Mouse (Mus musculus) forebrain, embryonic 16.5 days (tissue): Measurements from ENCODE around the gene Tgfb2. TPM values are rescaled to one million over a fixed set of nuclear protein-coding genes. Genes with fewer than 3 reads are reported as not detected.

Source experiments
- ATAC-seq: fragments of 200-750 bp; cut with Nextera tagmentation; 2 replicates; pipeline ENCODE4 v1.8.0; 2017; ENCODE audit warnings: mild to moderate bottlenecking, moderate library complexity
- H3K27ac ChIP-seq: fragments of 300-500 bp; sonication (generic); 2 replicates; pipeline ENCODE4 v1.5.1; 2014; ENCODE audit warnings: low read length, control low read depth
- H3K27me3 ChIP-seq: fragments of 300-500 bp; sonication (generic); replicated peaks from 2 replicates; pipeline ENCODE4 v1.6.1; 2014; ENCODE audit warnings: low read length; ENCODE audit not compliant: control insufficient read depth, insufficient read depth
- H3K36me3 ChIP-seq: fragments of 300-500 bp; sonication (generic); 2 replicates; pipeline ENCODE4 v1.6.1; 2014; ENCODE audit not compliant: control insufficient read depth, insufficient read depth
- H3K4me1 ChIP-seq: fragments of 300-500 bp; sonication (generic); replicated peaks from 2 replicates; pipeline ENCODE4 v1.6.1; 2014; ENCODE audit warnings: low read length; ENCODE audit not compliant: control insufficient read depth, insufficient read depth
- H3K4me2 ChIP-seq: fragments of 300-500 bp; sonication (generic); 2 replicates; pipeline ENCODE4 v1.6.1; 2014; ENCODE audit warnings: mild to moderate bottlenecking, low read length, control low read depth
- H3K4me3 ChIP-seq: fragments of 300-500 bp; sonication (generic); replicated peaks from 2 replicates; pipeline ENCODE4 v1.5.1; 2014; ENCODE audit warnings: mild to moderate bottlenecking, low read length, control low read depth
- H3K9ac ChIP-seq: fragments of 300-500 bp; sonication (generic); replicated peaks from 2 replicates; pipeline ENCODE4 v1.6.1; 2014; ENCODE audit warnings: low read depth, low read length, control low read depth
- H3K9me3 ChIP-seq: fragments of 300-500 bp; sonication (generic); 2 replicates; pipeline ENCODE4 v1.6.1; 2016; ENCODE audit warnings: low read length; ENCODE audit not compliant: control insufficient read depth
- WGBS: fragments of 180-500 bp; shearing (Covaris S2); extraction: QIAGEN DNeasy Blood & Tissue Kit; methylation state at CpG from one replicate; pipeline ENCODE4 v1.1.7; 2014; 5-methylcytosine and 5-hydroxymethylcytosine counted together
- polyA plus RNA-seq: library from polyadenylated mRNA; unstranded; fragments of >200 nt; fragmentation: Nextera tagmentation; extraction: Ambion mirVana; gene quantifications from 2 replicates; pipeline ENCODE4 v1.2.1, GENCODE M21; 2015

Tgfb2 gene
- polyA plus RNA-seq, 1 experiment from 2014 or later: 21.4 TPM

GRCm38 (mm10) chr1:186692370-186692769 is 13.4 kb downstream of the Tgfb2 start:
- no peaks in the 10 kb centered on the region for H3K27me3 ChIP-seq
- H3K4me3 ChIP-seq: no peak overlapping the region
- no peak overlapping the region for H3K4me2 ChIP-seq
- no peak for ATAC-seq
- H3K36me3 ChIP-seq: no peaks in the 10 kb centered on the region
- 88% methylated on average over 4 of the region's 4 CpGs for WGBS
- no peaks in the 10 kb centered on the region for H3K9me3 ChIP-seq
- no peak overlapping the region for H3K9ac ChIP-seq
- H3K4me1 ChIP-seq: peaks cover 3% of the 10 kb centered on the region; the same call in 1 of the 2 replicates
- H3K27ac ChIP-seq: no peak overlapping the region

- Histone ChIP-seq H3K9ac (no peak overlapping the region), H3K4me3 (no peak overlapping the region), H3K9me3 (no peaks in the 10 kb centered on the region), H3K4me1 (peaks cover 3% of the 10 kb centered on the region; the same call in 1 of the 2 replicates), H3K36me3 (no peaks in the 10 kb centered on the region), H3K27ac (no peak overlapping the region), H3K27me3 (no peaks in the 10 kb centered on the region), H3K4me2 (no peak overlapping the region)
- ATAC-seq: no peak
- WGBS: 84% methylated on average over 9 of the region's 9 CpGs
Measured at GRCm38 (mm10) chr1:186691708-186692107, 14.1 kb downstream of the Tgfb2 start.

GRCm38 (mm10) chr1:186684041-186684440 is 21.7 kb downstream of the Tgfb2 start:
- no peak overlapping the region for H3K4me2 ChIP-seq
- H3K27me3 ChIP-seq: no peaks in the 10 kb centered on the region
- no peak for ATAC-seq
- no peaks in the 10 kb centered on the region for H3K4me1 ChIP-seq
- no peak overlapping the region for H3K9ac ChIP-seq
- H3K4me3 ChIP-seq: no peak overlapping the region
- 90% methylated on average over 3 of the region's 3 CpGs for WGBS
- H3K9me3 ChIP-seq: no peaks in the 10 kb centered on the region
- H3K36me3 ChIP-seq: no peaks in the 10 kb centered on the region
- no peak overlapping the region for H3K27ac ChIP-seq

GRCm38 (mm10) chr1:186682606-186683005 is 23.2 kb downstream of the Tgfb2 start:
- Histone ChIP-seq H3K4me2 (no peak overlapping the region), H3K27me3 (no peaks in the 10 kb centered on the region), H3K9me3 (no peaks in the 10 kb centered on the region), H3K27ac (no peak overlapping the region), H3K9ac (no peak overlapping the region), H3K4me3 (no peak overlapping the region), H3K4me1 (no peaks in the 10 kb centered on the region), H3K36me3 (no peaks in the 10 kb centered on the region)
- ATAC-seq: no peak
- 36% methylated on average over 7 of the region's 7 CpGs for WGBS

- H3K27me3 ChIP-seq: no peaks in the 10 kb centered on the region
- H3K4me2 ChIP-seq: no peak overlapping the region
- H3K9ac ChIP-seq: no peak overlapping the region
- 84% methylated on average over 12 of the region's 12 CpGs for WGBS
- H3K27ac ChIP-seq: no peak overlapping the region
- H3K4me3 ChIP-seq: no peak overlapping the region
- H3K36me3 ChIP-seq: no peaks in the 10 kb centered on the region
- H3K4me1 ChIP-seq: no peaks in the 10 kb centered on the region
- ATAC-seq: no peak
- H3K9me3 ChIP-seq: no peaks in the 10 kb centered on the region
Measured at GRCm38 (mm10) chr1:186677614-186678013, 28.2 kb downstream of the Tgfb2 start.

GRCm38 (mm10) chr1:186676199-186676598 is 29.6 kb downstream of the Tgfb2 start:
- Histone ChIP-seq H3K9me3 (no peaks in the 10 kb centered on the region), H3K4me1 (no peaks in the 10 kb centered on the region), H3K36me3 (no peaks in the 10 kb centered on the region), H3K4me2 (no peak overlapping the region), H3K4me3 (no peak overlapping the region), H3K27me3 (no peaks in the 10 kb centered on the region), H3K9ac (no peak overlapping the region), H3K27ac (no peak overlapping the region)
- ATAC-seq: no peak
- WGBS: 74% methylated on average over 5 of the region's 5 CpGs

GRCm38 (mm10) chr1:186675263-186675662 is 30.5 kb downstream of the Tgfb2 start:
- WGBS: 89% methylated on average over 6 of the region's 6 CpGs
- no peak overlapping the region for H3K9ac ChIP-seq
- H3K27ac ChIP-seq: no peak overlapping the region
- no peaks in the 10 kb centered on the region for H3K36me3 ChIP-seq
- no peak overlapping the region for H3K4me2 ChIP-seq
- H3K27me3 ChIP-seq: no peaks in the 10 kb centered on the region
- no peak for ATAC-seq
- H3K4me3 ChIP-seq: no peak overlapping the region
- no peaks in the 10 kb centered on the region for H3K4me1 ChIP-seq
- no peaks in the 10 kb centered on the region for H3K9me3 ChIP-seq

- Histone ChIP-seq H3K27me3 (no peaks in the 10 kb centered on the region), H3K4me2 (no peak overlapping the region), H3K4me3 (no peak overlapping the region), H3K9ac (no peak overlapping the region), H3K36me3 (no peaks in the 10 kb centered on the region), H3K9me3 (no peaks in the 10 kb centered on the region), H3K4me1 (no peaks in the 10 kb centered on the region), H3K27ac (no peak overlapping the region)
- WGBS: 71% methylated on average over 3 of the region's 3 CpGs
- ATAC-seq: no peak
Measured at GRCm38 (mm10) chr1:186674621-186675020, 31.2 kb downstream of the Tgfb2 start.

GRCm38 (mm10) chr1:186673166-186673565 is 32.6 kb downstream of the Tgfb2 start:
- Histone ChIP-seq H3K9ac (no peak overlapping the region), H3K27me3 (no peaks in the 10 kb centered on the region), H3K4me2 (no peak overlapping the region), H3K4me1 (no peaks in the 10 kb centered on the region), H3K9me3 (no peaks in the 10 kb centered on the region), H3K27ac (no peak overlapping the region), H3K36me3 (no peaks in the 10 kb centered on the region), H3K4me3 (no peak overlapping the region)
- no peak for ATAC-seq
- 53% methylated on average over 4 of the region's 4 CpGs for WGBS

GRCm38 (mm10) chr1:186663412-186663811 is 42.4 kb downstream of the Tgfb2 start:
- Histone ChIP-seq H3K4me1 (peaks cover 8% of the 10 kb centered on the region), H3K4me3 (no peak overlapping the region), H3K4me2 (no peak overlapping the region), H3K9ac (no peak overlapping the region), H3K27ac (no peak overlapping the region), H3K36me3 (no peaks in the 10 kb centered on the region), H3K9me3 (no peaks in the 10 kb centered on the region), H3K27me3 (no peaks in the 10 kb centered on the region)
- ATAC-seq: no peak
- 91% methylated on average over 11 of the region's 11 CpGs for WGBS
